Mouse (Mus musculus) megakaryocyte, embryonic 14.5 days (primary cell): ENCODE measurements around the gene Casp3.

ENCODE experiments used
- FLI1 ChIP-seq: IDR thresholded peaks from 2 replicates; pipeline ENCODE4 v1.6.1; 2012; ENCODE audit warnings: low read length, inconsistent platforms, mixed read lengths
- GATA1 ChIP-seq: IDR thresholded peaks from 3 replicates; pipeline ENCODE4 v1.6.1; 2012; ENCODE audit warnings: mixed read lengths, low read length, inconsistent platforms, borderline replicate concordance

DNA sequence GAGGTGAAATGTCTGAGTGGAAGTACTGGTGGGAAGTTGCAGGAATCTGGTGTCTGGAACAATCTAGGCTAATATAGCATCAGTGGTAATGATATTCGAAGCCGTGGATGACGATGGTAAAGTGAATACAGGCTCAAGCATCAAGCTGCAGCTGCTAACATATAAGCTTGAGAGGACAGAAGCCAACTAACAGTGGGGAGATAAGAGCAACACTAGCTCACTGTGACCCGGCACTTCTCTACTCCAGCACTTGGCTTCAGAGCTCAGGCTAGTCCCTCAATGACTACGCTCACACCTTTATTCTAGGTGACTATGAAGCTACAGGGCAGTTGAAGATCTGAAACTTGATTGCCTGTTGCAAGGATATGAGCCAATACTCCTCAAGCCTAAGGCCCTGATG, 18.3 kb upstream of the Casp3 start:
- TF ChIP-seq FLI1 (no peak), GATA1 (no peak)
